Mouse (Mus musculus) MEL-GATA-1-ER (cell line): ENCODE measurements around the gene Sec24a.
"Not testable (repeated sequence)": the region's sequence is repeated elsewhere in the genome, so short reads cannot be mapped to it uniquely, and the experiment has no call there.

Experiments used
- DNase-seq: peaks from one replicate; pipeline ENCODE4 v3.0.0-alpha.2; 2012; ENCODE audit warnings: low read depth; ENCODE audit errors: extremely low read depth

Sec24a gene

GRCm38 (mm10) chr11:51759941-51760657 lies 3.3 kb downstream of the Sec24a start:
- no peak for DNase-seq

GRCm38 (mm10) chr11:51759251-51759650 lies 4.2 kb downstream of the Sec24a start:
- no peak for DNase-seq

- DNase-seq: not testable (repeated sequence)
Observed at GRCm38 (mm10) chr11:51758207-51758606, 5.2 kb downstream of the Sec24a start.

- no peak for DNase-seq
Observed at GRCm38 (mm10) chr11:51757625-51758024, 5.8 kb downstream of the Sec24a start.

GRCm38 (mm10) chr11:51757023-51757422 lies 6.4 kb downstream of the Sec24a start:
- DNase-seq: no peak

- DNase-seq: peak; percentile 64
Observed at GRCm38 (mm10) chr11:51756352-51756771, 7.1 kb downstream of the Sec24a start.

- no peak for DNase-seq
Observed at GRCm38 (mm10) chr11:51755621-51756311, 7.7 kb downstream of the Sec24a start.

- DNase-seq: not testable (repeated sequence)
Observed at GRCm38 (mm10) chr11:51751623-51752225, 11.7 kb downstream of the Sec24a start.

GRCm38 (mm10) chr11:51746096-51746495 lies 17.3 kb downstream of the Sec24a start:
- no peak for DNase-seq

GRCm38 (mm10) chr11:51740701-51741100 lies 22.7 kb downstream of the Sec24a start:
- no peak for DNase-seq

GRCm38 (mm10) chr11:51738651-51739403 lies 24.6 kb downstream of the Sec24a start:
- DNase-seq: no peak

GRCm38 (mm10) chr11:51734218-51734617 lies 29.2 kb downstream of the Sec24a start:
- DNase-seq: not testable (repeated sequence)

- no peak for DNase-seq
Observed at GRCm38 (mm10) chr11:51732883-51733282, 30.6 kb downstream of the Sec24a start.

- DNase-seq: no peak
Observed at GRCm38 (mm10) chr11:51721066-51721465, 42.4 kb downstream of the Sec24a start.

- DNase-seq: no peak
Observed at GRCm38 (mm10) chr11:51707080-51707479, 56.4 kb downstream of the Sec24a start.

- no peak for DNase-seq
Observed at GRCm38 (mm10) chr11:51706451-51706850, 57.0 kb downstream of the Sec24a start.

- peak; percentile 30 for DNase-seq
Observed at GRCm38 (mm10) chr11:51703379-51703998, 59.9 kb downstream of the Sec24a start.

- no peak for DNase-seq
Observed at GRCm38 (mm10) chr11:51702831-51703230, 60.6 kb downstream of the Sec24a start.

- DNase-seq: no peak
Observed at GRCm38 (mm10) chr11:51694984-51695383, 68.5 kb downstream of the Sec24a start.

GRCm38 (mm10) chr11:51690597-51690996 lies 72.8 kb downstream of the Sec24a start:
- DNase-seq: not testable (repeated sequence)

- DNase-seq: no peak
Observed at GRCm38 (mm10) chr11:51689343-51689742, 74.1 kb downstream of the Sec24a start.
